Mouse (Mus musculus) colon, adult 2 months (tissue): ENCODE data around the gene Vmn1r57. TPM values are rescaled to one million over a fixed set of nuclear protein-coding genes. Genes with fewer than 3 reads are reported as not detected.

ENCODE experiments used
- polyA plus RNA-seq: library from polyadenylated mRNA; depleted of rRNA; stranded (reverse); fragments of >200 nt; gene quantifications from 2 replicates; pipeline ENCODE4 v1.2.3, GENCODE M21; 2012; rRNA removed

The Vmn1r57 gene
- not detected in 2 replicates for polyA plus RNA-seq

GRCm38 (mm10) chr7:5218193-5218592 lies at the start of gene Vmn1r57:
TSS of gene Vmn1r57 (plus strand) at chr7:5218493.

GRCm38 (mm10) chr7:5196647-5197046 lies 21.6 kb upstream of the Vmn1r57 start, which contains the start of gene Vmn1r56:
TSS of gene Vmn1r56 (minus strand) at chr7:5196747.

Other genes with a start within 250 kb of the Vmn1r57 start
- gene Sbk3, start 247.3 kb upstream of the Vmn1r57 start, polyA plus RNA-seq, result 0.28 TPM in 1 of 2 replicates, not detected in the other
- gene Zfp579, start 222.3 kb upstream of the Vmn1r57 start, polyA plus RNA-seq, result 60.1 and 63.9 TPM in 2 replicates
- gene Zfp524, start 204.1 kb upstream of the Vmn1r57 start, polyA plus RNA-seq, result 58.6 and 61.0 TPM in 2 replicates
- 35.6 and 36.3 TPM in 2 replicates for gene Fiz1, start 203.8 kb upstream of the Vmn1r57 start, polyA plus RNA-seq
- 0.35 TPM in 1 of 2 replicates, not detected in the other for gene Gm44973, start 203.0 kb upstream of the Vmn1r57 start, polyA plus RNA-seq
- gene Zfp865, start 198.1 kb upstream of the Vmn1r57 start, polyA plus RNA-seq, result 37.3 and 43.2 TPM in 2 replicates
- 3.0 and 3.6 TPM in 2 replicates for gene Ccdc106, start 197.9 kb upstream of the Vmn1r57 start, polyA plus RNA-seq
- not detected in 2 replicates for gene 4632433K11Rik, start 184.4 kb upstream of the Vmn1r57 start, polyA plus RNA-seq
- 6.4 and 8.7 TPM in 2 replicates for gene Zfp784, start 180.0 kb upstream of the Vmn1r57 start, polyA plus RNA-seq
- gene Zfp580, start 167.0 kb upstream of the Vmn1r57 start, polyA plus RNA-seq, result 15.7 and 17.3 TPM in 2 replicates
- gene U2af2, start 156.3 kb upstream of the Vmn1r57 start, polyA plus RNA-seq, result 136 and 150 TPM in 2 replicates
- 351 and 358 TPM in 2 replicates for gene Epn1, start 138.3 kb upstream of the Vmn1r57 start, polyA plus RNA-seq
- gene Rfpl4, start 101.5 kb upstream of the Vmn1r57 start, polyA plus RNA-seq, result not detected in 2 replicates
- 0.22 and 0.27 TPM in 2 replicates for gene Rasl2-9, start 92.5 kb upstream of the Vmn1r57 start, polyA plus RNA-seq
- not detected in 2 replicates for gene Vmn1r55, start 68.8 kb upstream of the Vmn1r57 start, polyA plus RNA-seq
- gene Vmn1r56, start 21.7 kb upstream of the Vmn1r57 start, polyA plus RNA-seq, result not detected in 2 replicates
- not detected in 2 replicates for gene Gm5065, start 132.0 kb downstream of the Vmn1r57 start, polyA plus RNA-seq
- not detected in 2 replicates for gene Nlrp2, start 132.5 kb downstream of the Vmn1r57 start, polyA plus RNA-seq
- not detected in 2 replicates for gene Vmn1r58, start 194.9 kb downstream of the Vmn1r57 start, polyA plus RNA-seq
- gene Vmn1r59, start 238.3 kb downstream of the Vmn1r57 start, polyA plus RNA-seq, result not detected in 2 replicates